Mouse (Mus musculus) brown adipose tissue, adult 24 weeks (tissue): ENCODE results near the gene Farsb. TPM values are rescaled to one million over a fixed set of nuclear protein-coding genes. Genes with fewer than 3 reads are reported as not detected.
"Not testable (repeated sequence)": the region's sequence is repeated elsewhere in the genome, so short reads cannot be mapped to it uniquely, and the experiment has no call there.

Experiments used
- H3K27ac ChIP-seq: fragments of 200-500 bp; replicated peaks from 2 replicates; pipeline ENCODE4 v1.5.1; 2012; ENCODE audit warnings: low read depth, mild to moderate bottlenecking, low read length
- H3K4me1 ChIP-seq: fragments of 200-500 bp; 2 replicates; pipeline ENCODE4 v1.6.1; 2012; ENCODE audit warnings: low read length, mixed read lengths; ENCODE audit not compliant: control insufficient read depth, insufficient read depth, insufficient read length
- H3K4me3 ChIP-seq: fragments of 200-500 bp; 2 replicates; pipeline ENCODE4 v1.5.1; 2012; ENCODE audit warnings: low read depth, mild to moderate bottlenecking, low read length, moderate library complexity; ENCODE audit not compliant: insufficient read depth
- polyA plus RNA-seq: library from polyadenylated mRNA; stranded (reverse); fragments of >200 nt; gene quantifications from 2 replicates; pipeline ENCODE4 v1.2.4, GENCODE M21; 2012; ENCODE audit not compliant: missing spikeins, insufficient read depth, insufficient read length

Gene Farsb
- polyA plus RNA-seq, 1 experiment = 67.6 TPM

- H3K4me3 ChIP-seq = peak within 1 kb of the TSS; percentile 55
- peak within 1 kb of the TSS; percentile 95 for H3K27ac ChIP-seq
- H3K4me1 ChIP-seq = peaks cover 4% of the 10 kb centered on the region; the same call in 1 of the 2 replicates
These were observed 22.2 kb upstream of the Farsb start, which contains the start of gene Mogat1 for GRCm38 (mm10) chr1:78510862-78511261. Gene Mogat1 (plus strand): TSS chr1:78510991.

DNA sequence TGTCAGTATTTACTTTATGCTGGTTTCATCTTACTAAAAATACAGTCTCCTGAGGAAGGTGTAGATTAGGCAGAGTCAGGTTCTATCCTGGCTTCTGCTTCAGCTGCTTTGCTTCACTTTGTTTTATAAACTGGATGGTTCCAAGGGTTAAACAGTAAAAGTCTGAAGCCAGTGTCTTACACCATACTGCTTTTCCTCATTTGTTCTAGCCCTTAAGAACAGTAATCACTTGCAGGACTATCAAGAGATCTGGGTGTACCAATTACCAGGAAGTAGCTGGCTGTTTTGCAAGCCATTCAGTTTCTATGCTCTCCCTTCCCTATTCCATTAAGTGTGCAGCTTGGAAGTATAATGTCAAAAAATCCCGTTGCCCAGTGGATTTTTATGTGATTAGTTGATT lies 18.4 kb upstream of the Farsb start:
- no peak overlapping the region for H3K4me3 ChIP-seq
- H3K4me1 ChIP-seq = peaks cover 4% of the 10 kb centered on the region; the same call in 1 of the 2 replicates

GRCm38 (mm10) chr1:78502527-78502926 lies 13.8 kb upstream of the Farsb start:
- Histone ChIP-seq H3K4me1 (no peaks in the 10 kb centered on the region), H3K4me3 (no peak overlapping the region), H3K27ac (no peak overlapping the region)

More for the DNA sequence above, 18.4 kb upstream of the Farsb start:
- H3K27ac ChIP-seq = no peak overlapping the region

GRCm38 (mm10) chr1:78501856-78502255 lies 13.2 kb upstream of the Farsb start:
- not testable (repeated sequence) for H3K4me3 ChIP-seq, H3K4me1 ChIP-seq, H3K27ac ChIP-seq

DNA sequence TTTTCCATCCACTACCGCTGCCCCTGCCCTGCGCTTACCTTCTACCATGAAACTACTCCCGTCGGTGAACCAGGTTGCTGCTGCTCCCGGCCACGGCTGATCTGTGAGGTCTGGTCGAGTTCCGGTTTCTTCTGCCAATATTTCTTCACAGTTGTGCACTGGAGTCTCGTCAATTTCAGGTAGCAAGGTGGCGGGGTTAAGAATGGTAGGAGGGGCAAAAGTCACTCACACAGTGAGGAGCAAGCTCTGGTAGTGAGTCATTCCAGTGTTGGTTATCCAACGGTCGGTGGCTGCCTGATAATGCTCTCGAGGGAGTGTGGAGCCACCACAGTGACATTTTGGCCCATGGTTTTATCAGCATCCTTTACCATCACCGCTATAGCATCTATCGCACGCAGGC lies 12.3 kb upstream of the Farsb start:
- Histone ChIP-seq H3K4me3 (no peak overlapping the region), H3K27ac (no peak overlapping the region)

GRCm38 (mm10) chr1:78490143-78490542 lies 1.4 kb upstream of the Farsb start:
- Histone ChIP-seq H3K4me3 (no peak overlapping the region), H3K27ac (no peak overlapping the region), H3K4me1 (peaks cover 3% of the 10 kb centered on the region; the same call in 1 of the 2 replicates)

More for the DNA sequence above, 12.3 kb upstream of the Farsb start:
- H3K4me1 ChIP-seq = no peaks in the 10 kb centered on the region

GRCm38 (mm10) chr1:78488427-78488751 lies 308 bp downstream of the Farsb start:
- peak overlapping the region; percentile 59 for H3K27ac ChIP-seq
- peaks cover 3% of the 10 kb centered on the region; the same call in 1 of the 2 replicates for H3K4me1 ChIP-seq
- H3K4me3 ChIP-seq = peak overlapping the region; percentile 83

- Histone ChIP-seq H3K27ac (no peak overlapping the region; the same call in 1 of the 2 replicates), H3K4me3 (no peak overlapping the region), H3K4me1 (peaks cover 3% of the 10 kb centered on the region; the same call in 1 of the 2 replicates)
These were observed 4.3 kb downstream of the Farsb start for GRCm38 (mm10) chr1:78484361-78484760.

- Histone ChIP-seq H3K4me1 (peaks cover 3% of the 10 kb centered on the region; the same call in 1 of the 2 replicates), H3K27ac (no peak overlapping the region), H3K4me3 (no peak overlapping the region)
These were observed 5.3 kb downstream of the Farsb start for GRCm38 (mm10) chr1:78483430-78483829.

- Histone ChIP-seq H3K4me1 (no peaks in the 10 kb centered on the region), H3K27ac (no peak overlapping the region), H3K4me3 (no peak overlapping the region)
These were observed 16.3 kb downstream of the Farsb start for GRCm38 (mm10) chr1:78472441-78472840.

DNA sequence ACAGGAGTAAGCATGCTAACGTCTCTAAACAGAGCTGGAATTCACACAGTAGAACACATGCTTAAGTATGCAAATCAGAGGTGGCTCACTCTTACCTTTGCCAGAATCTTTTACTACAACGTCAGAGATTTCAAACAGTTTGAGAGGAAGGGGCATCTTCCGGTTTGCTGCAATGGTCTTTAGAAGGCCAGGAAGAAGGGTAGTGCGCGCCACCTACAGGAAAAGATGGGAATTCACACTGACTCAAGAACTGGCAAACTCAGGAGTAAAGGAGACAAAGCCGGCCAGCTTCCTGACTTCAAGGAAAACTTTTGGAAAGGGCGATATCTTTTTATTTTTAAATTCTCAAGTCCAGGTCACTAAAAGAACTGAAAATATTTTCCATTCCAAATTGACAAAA lies 34.0 kb downstream of the Farsb start:
- H3K4me3 ChIP-seq = no peak overlapping the region
- H3K27ac ChIP-seq = no peak overlapping the region
- no peaks in the 10 kb centered on the region for H3K4me1 ChIP-seq

DNA sequence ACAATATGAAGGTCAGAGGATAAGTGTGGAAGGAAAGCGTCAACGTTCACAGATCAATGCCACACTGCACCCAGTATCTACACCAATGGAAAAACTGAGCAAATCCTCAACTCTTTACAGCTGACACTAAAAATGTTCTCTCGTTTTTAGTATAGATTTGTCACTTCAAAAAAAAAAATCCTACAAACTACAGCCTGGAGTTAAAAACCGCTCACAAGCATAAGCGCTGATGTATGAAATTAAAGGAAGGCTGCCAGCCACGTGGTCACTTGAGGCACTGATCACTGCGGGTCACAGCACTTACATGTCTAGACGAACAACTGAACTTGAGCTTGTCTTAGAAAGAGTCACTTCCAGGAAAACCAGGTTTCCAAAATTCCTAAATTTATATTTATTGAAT lies 34.8 kb downstream of the Farsb start:
- H3K27ac ChIP-seq = no peak overlapping the region
- H3K4me3 ChIP-seq = no peak overlapping the region
- no peaks in the 10 kb centered on the region for H3K4me1 ChIP-seq

- Histone ChIP-seq H3K27ac (no peak overlapping the region), H3K4me3 (no peak overlapping the region), H3K4me1 (no peaks in the 10 kb centered on the region)
These were observed 36.2 kb downstream of the Farsb start for GRCm38 (mm10) chr1:78452544-78452943.

- no peak overlapping the region for H3K4me3 ChIP-seq
- no peak overlapping the region for H3K27ac ChIP-seq
- no peaks in the 10 kb centered on the region for H3K4me1 ChIP-seq
These were observed 37.4 kb downstream of the Farsb start for GRCm38 (mm10) chr1:78451070-78451854.

DNA sequence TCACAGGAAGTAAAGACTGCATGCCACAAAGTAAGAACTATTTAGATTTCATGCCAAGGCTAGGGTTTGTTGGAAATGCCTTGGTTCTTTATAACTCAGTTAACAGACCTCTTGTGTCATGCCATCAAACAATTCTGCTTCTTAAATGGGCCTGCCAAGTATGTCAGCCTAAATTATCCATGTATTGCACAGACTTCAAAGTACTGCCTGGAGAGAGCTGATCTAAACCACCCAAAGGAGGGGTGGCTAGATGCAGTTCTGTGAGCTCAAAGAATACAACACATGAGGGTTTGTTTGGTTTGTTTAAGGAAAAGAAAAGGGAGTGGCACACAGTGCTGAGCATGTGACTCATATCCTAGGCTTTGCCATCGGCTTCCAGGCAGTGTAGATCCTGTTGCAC lies 40.6 kb downstream of the Farsb start:
- Histone ChIP-seq H3K4me3 (no peak overlapping the region), H3K27ac (no peak overlapping the region), H3K4me1 (no peaks in the 10 kb centered on the region)

- no peak overlapping the region for H3K4me3 ChIP-seq
- no peaks in the 10 kb centered on the region for H3K4me1 ChIP-seq
- no peak overlapping the region for H3K27ac ChIP-seq
These were observed 42.0 kb downstream of the Farsb start for GRCm38 (mm10) chr1:78446742-78447141.
